Mouse (Mus musculus) left cerebral cortex, adult 11 months (tissue): ENCODE data around the gene Gm21671.
"Not testable (repeated sequence)": the region's sequence is repeated elsewhere in the genome, so short reads cannot be mapped to it uniquely, and the experiment has no call there.

Experiments
- DNase-seq: peaks from one replicate; pipeline ENCODE4 v3.0.0; 2022; ENCODE audit warnings: low spot score

Gm21671 gene

DNA sequence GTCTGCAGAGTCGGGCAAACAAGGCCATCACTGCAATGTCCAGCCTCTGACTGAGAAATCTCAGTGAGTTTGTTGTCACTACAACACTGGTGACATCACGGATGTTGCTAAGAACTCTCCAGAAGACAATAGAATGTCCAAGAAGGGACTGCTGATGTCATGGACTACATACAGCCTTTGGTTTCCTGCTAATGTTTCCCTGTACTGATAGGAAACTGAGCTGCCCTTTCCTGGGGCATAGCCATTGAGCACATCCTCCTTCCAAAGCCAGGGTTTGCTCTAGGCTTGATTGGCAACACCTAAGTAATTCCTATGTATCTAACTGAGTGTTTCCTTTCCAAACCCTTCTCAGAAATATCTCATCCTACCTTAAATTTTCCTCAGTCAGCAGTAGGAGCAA, at the start of gene Gm21671:
Gm21671 (minus strand) TSS at position 101 of the 400 bp plus-strand sequence.
- not testable (repeated sequence) for DNase-seq

DNA sequence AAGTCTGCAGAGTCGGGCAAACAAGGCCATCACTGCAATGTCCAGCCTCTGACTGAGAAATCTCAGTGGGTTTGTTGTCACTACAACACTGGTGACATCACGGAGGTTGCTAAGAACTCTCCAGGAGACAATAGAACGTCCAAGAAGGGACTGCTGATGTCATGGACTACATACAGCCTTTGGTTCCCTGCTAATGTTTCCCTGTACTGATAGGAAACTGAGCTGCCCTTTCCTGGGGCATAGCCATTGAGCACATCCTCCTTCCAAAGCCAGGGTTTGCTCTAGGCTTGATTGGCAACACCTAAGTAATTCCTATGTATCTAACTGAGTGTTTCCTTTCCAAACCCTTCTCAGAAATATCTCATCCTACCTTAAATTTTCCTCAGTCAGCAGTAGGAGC, 34.3 kb upstream of the Gm21671 start, which contains the start of gene Gm21698:
Gm21698 (minus strand) TSS at position 101 of the 400 bp plus-strand sequence.
- DNase-seq = not testable (repeated sequence)

DNA sequence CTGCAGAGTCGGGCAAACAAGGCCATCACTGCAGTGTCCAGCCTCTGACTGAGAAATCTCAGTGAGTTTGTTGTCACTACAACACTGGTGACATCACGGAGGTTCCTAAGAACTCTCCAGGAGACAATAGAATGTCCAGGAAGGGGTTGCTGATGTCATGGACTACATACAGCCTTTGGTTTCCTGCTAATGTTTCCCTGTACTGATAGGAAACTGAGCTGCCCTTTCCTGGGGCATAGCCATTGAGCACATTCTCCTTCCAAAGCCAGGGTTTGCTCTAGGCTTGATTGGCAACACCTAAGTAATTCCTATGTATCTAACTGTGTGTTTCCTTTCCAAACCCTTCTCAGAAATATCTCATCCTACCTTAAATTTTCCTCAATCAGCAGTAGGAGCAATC, 18.3 kb upstream of the Gm21671 start, which contains the start of gene Gm21680:
Gm21680 (minus strand) TSS at position 101 of the 400 bp plus-strand sequence.
- not testable (repeated sequence) for DNase-seq

DNA sequence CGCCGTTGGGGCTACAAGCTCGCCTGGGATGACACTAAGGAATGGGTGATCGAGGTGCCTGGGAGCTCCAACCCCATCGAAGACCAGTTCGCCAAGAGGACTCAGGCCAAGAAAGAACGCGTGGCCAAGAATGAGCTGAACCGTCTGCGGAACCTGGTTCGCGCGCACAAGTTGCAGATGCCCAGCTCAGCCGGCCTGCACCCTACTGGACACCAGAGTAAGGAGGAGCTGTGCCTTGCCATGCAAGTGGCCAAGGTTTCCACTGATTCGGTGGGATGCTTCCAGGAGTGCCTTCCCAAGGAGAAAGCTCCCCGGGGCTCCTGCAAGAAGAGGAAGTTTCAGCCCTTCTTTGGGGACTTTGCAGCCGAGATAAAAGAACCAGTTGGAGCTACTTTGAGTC, 2.8 kb upstream of the Gm21671 start:
- not testable (repeated sequence) for DNase-seq

DNA sequence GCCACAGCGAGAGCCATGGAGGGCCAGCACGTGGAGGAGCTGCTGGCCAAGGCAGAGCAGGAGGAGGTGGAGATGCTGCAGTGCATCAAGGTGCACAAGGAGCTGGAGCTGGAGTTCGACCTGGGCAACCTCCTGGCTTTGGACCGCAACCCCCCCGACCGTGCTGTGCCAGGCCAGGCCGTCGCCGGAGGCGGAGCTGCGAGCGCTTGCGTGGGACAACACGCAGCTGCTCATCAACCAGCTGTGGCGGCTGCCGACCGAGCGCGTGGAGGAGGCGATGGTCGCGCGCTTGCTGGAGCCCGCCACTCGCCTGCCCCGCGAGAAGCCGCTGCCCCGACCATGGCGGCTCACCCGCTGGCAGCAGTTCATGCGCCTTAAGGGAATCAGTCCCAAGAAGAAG, 2.4 kb upstream of the Gm21671 start:
- not testable (repeated sequence) for DNase-seq

DNA sequence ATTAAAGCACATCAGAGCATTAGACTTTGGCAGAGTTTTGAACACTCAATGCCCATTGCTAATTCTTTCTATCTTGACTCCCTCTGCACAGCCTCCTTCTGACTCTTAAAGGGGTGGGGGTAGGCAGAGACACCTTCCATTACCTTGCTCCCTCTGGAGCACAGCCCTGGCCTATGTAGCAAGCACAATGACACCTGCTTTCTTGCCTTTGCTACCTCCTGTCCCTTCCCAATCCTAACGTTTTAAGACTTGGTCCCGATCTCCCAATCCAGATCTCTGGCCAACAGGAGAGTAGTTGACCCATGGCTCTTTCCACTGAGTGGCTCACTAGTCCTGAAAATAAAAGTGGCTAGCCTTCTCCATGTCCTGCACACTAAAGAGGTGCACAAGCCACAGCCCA, 8.8 kb downstream of the Gm21671 start:
- not testable (repeated sequence) for DNase-seq

DNA sequence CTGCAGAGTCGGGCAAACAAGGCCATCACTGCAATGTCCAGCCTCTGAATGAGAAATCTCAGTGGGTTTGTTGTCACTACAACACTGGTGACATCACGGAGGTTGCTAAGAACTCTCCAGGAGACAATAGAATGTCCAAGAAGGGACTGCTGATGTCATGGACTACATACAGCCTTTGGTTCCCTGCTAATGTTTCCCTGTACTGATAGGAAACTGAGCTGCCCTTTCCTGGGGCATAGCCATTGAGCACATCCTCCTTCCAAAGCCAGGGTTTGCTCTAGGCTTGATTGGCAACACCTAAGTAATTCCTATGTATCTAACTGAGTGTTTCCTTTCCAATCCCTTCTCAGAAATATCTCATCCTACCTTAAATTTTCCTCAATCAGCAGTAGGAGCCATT, 11.9 kb downstream of the Gm21671 start, which contains the start of gene Gm21663:
Gm21663 (minus strand) TSS at position 101 of the 400 bp plus-strand sequence.
- DNase-seq = not testable (repeated sequence)
